Mouse (Mus musculus) heart, embryonic 12.5 days (tissue): ENCODE results near the gene Dgkd. TPM values are rescaled to one million over a fixed set of nuclear protein-coding genes. Genes with fewer than 3 reads are reported as not detected.
"Not testable (repeated sequence)": the region's sequence is repeated elsewhere in the genome, so short reads cannot be mapped to it uniquely, and the experiment has no call there.

Experiments used
- ATAC-seq: fragments of 200-750 bp; cut with Nextera tagmentation; 2 replicates; pipeline ENCODE4 v1.8.0; 2017; ENCODE audit warnings: moderate TSS enrichment, moderate library complexity; ENCODE audit not compliant: insufficient number of reproducible peaks, low FRiP score
- H3K27ac ChIP-seq: fragments of 300-500 bp; sonication (generic); 2 replicates; pipeline ENCODE4 v1.5.1; 2016; ENCODE audit warnings: mild to moderate bottlenecking, moderate library complexity; ENCODE audit not compliant: poor library complexity, severe bottlenecking
- H3K27me3 ChIP-seq: fragments of 300-500 bp; sonication (generic); replicated peaks from 2 replicates; pipeline ENCODE4 v1.6.1; 2016; ENCODE audit warnings: mild to moderate bottlenecking, moderate library complexity
- H3K36me3 ChIP-seq: fragments of 300-500 bp; sonication (generic); 2 replicates; pipeline ENCODE4 v1.6.1; 2016; ENCODE audit warnings: mild to moderate bottlenecking, moderate library complexity
- H3K4me1 ChIP-seq: fragments of 300-500 bp; sonication (generic); replicated peaks from 2 replicates; pipeline ENCODE4 v1.6.1; 2016; ENCODE audit warnings: mild to moderate bottlenecking
- H3K4me2 ChIP-seq: fragments of 300-500 bp; sonication (generic); 2 replicates; pipeline ENCODE4 v1.6.1; 2016; ENCODE audit warnings: mild to moderate bottlenecking, moderate library complexity
- H3K4me3 ChIP-seq: fragments of 300-500 bp; sonication (generic); 2 replicates; pipeline ENCODE4 v1.5.1; 2016; ENCODE audit warnings: mild to moderate bottlenecking
- H3K9ac ChIP-seq: fragments of 300-500 bp; sonication (generic); 2 replicates; pipeline ENCODE4 v1.6.1; 2016; ENCODE audit warnings: mild to moderate bottlenecking, moderate library complexity
- H3K9me3 ChIP-seq: fragments of 300-500 bp; sonication (generic); replicated peaks from 2 replicates; pipeline ENCODE4 v1.6.1; 2016; ENCODE audit warnings: mild to moderate bottlenecking, moderate library complexity
- WGBS: fragments of 180-500 bp; shearing (Covaris S2); methylation state at CpG from one replicate; pipeline ENCODE4 v1.1.7; 2016; 5-methylcytosine and 5-hydroxymethylcytosine counted together
- polyA plus RNA-seq: library from polyadenylated mRNA; unstranded; fragments of >200 nt; fragmentation: Nextera tagmentation; extraction: Ambion mirVana; gene quantifications from 2 replicates; pipeline ENCODE4 v1.2.1, GENCODE M21; 2016

Gene Dgkd
- polyA plus RNA-seq, 1 experiment from 2014 or later: 24.1 TPM

GRCm38 (mm10) chr1:87827476-87827875 lies 25.6 kb upstream of the Dgkd start:
- not testable (repeated sequence) for H3K9me3 ChIP-seq, H3K9ac ChIP-seq, H3K4me2 ChIP-seq, H3K36me3 ChIP-seq, H3K27ac ChIP-seq, H3K27me3 ChIP-seq, ATAC-seq, H3K4me3 ChIP-seq
- 79% methylated on average over 1 of the region's 1 CpGs for WGBS
- peaks cover 15% of the 10 kb centered on the region for H3K4me1 ChIP-seq

- no peak for ATAC-seq
- no peaks in the 10 kb centered on the region for H3K36me3 ChIP-seq
- peaks cover 15% of the 10 kb centered on the region for H3K4me1 ChIP-seq
- H3K4me2 ChIP-seq: no peak overlapping the region
- no peaks in the 10 kb centered on the region for H3K27me3 ChIP-seq
- H3K9ac ChIP-seq: no peak overlapping the region
- no peak overlapping the region for H3K4me3 ChIP-seq
- peaks cover 4% of the 10 kb centered on the region; the same call in 1 of the 2 replicates for H3K9me3 ChIP-seq
- WGBS: 51% methylated on average over 9 of the region's 9 CpGs
- H3K27ac ChIP-seq: no peak overlapping the region
Measured at GRCm38 (mm10) chr1:87828185-87828584, 24.9 kb upstream of the Dgkd start.

- no peak overlapping the region for H3K4me3 ChIP-seq
- ATAC-seq: no peak
- no peaks in the 10 kb centered on the region for H3K36me3 ChIP-seq
- H3K27ac ChIP-seq: no peak overlapping the region
- no peak overlapping the region for H3K9ac ChIP-seq
- no peaks in the 10 kb centered on the region for H3K27me3 ChIP-seq
- 41% methylated on average over 7 of the region's 7 CpGs for WGBS
- H3K4me2 ChIP-seq: no peak overlapping the region
- no peaks in the 10 kb centered on the region for H3K9me3 ChIP-seq
- peaks cover 15% of the 10 kb centered on the region for H3K4me1 ChIP-seq
Measured at GRCm38 (mm10) chr1:87828926-87829580, 24.0 kb upstream of the Dgkd start.

GRCm38 (mm10) chr1:87829621-87830211 lies 23.4 kb upstream of the Dgkd start:
- H3K27ac ChIP-seq: no peak overlapping the region
- no peaks in the 10 kb centered on the region for H3K36me3 ChIP-seq
- H3K27me3 ChIP-seq: no peaks in the 10 kb centered on the region
- no peak overlapping the region for H3K9ac ChIP-seq
- H3K4me3 ChIP-seq: no peak overlapping the region
- peak; percentile 45; the same call in 1 of the 2 replicates for ATAC-seq
- no peaks in the 10 kb centered on the region for H3K9me3 ChIP-seq
- H3K4me1 ChIP-seq: peaks cover 15% of the 10 kb centered on the region
- 53% methylated on average over 6 of the region's 6 CpGs for WGBS
- H3K4me2 ChIP-seq: no peak overlapping the region

GRCm38 (mm10) chr1:87836453-87836852 lies 16.6 kb upstream of the Dgkd start:
- Histone ChIP-seq H3K9ac (no peak overlapping the region), H3K36me3 (no peaks in the 10 kb centered on the region), H3K27me3 (no peaks in the 10 kb centered on the region), H3K4me1 (peaks cover 3% of the 10 kb centered on the region; the same call in 1 of the 2 replicates), H3K4me2 (no peak overlapping the region), H3K9me3 (no peaks in the 10 kb centered on the region), H3K4me3 (no peak overlapping the region), H3K27ac (no peak overlapping the region)
- 77% methylated on average over 1 of the region's 1 CpGs for WGBS
- ATAC-seq: no peak

GRCm38 (mm10) chr1:87837018-87837417 lies 16.1 kb upstream of the Dgkd start:
- Histone ChIP-seq H3K27me3 (no peaks in the 10 kb centered on the region), H3K27ac (no peak overlapping the region)
- ATAC-seq: no peak

GRCm38 (mm10) chr1:87840411-87841208 lies 12.5 kb upstream of the Dgkd start:
- no peak overlapping the region for H3K4me2 ChIP-seq
- H3K9ac ChIP-seq: no peak overlapping the region
- no peaks in the 10 kb centered on the region for H3K9me3 ChIP-seq
- no peak for ATAC-seq
- no peak overlapping the region for H3K4me3 ChIP-seq
- WGBS: 68% methylated on average over 11 of the region's 11 CpGs
- H3K4me1 ChIP-seq: peaks cover 3% of the 10 kb centered on the region; the same call in 1 of the 2 replicates
- no peaks in the 10 kb centered on the region for H3K27me3 ChIP-seq
- H3K36me3 ChIP-seq: no peaks in the 10 kb centered on the region
- H3K27ac ChIP-seq: no peak overlapping the region

More at GRCm38 (mm10) chr1:87837018-87837417, 16.1 kb upstream of the Dgkd start:
- 48% methylated on average over 5 of the region's 5 CpGs for WGBS
- no peak overlapping the region for H3K4me2 ChIP-seq
- H3K4me3 ChIP-seq: no peak overlapping the region
- H3K36me3 ChIP-seq: no peaks in the 10 kb centered on the region
- H3K4me1 ChIP-seq: peaks cover 3% of the 10 kb centered on the region; the same call in 1 of the 2 replicates
- no peak overlapping the region for H3K9ac ChIP-seq
- no peaks in the 10 kb centered on the region for H3K9me3 ChIP-seq

- 25% methylated on average over 2 of the region's 2 CpGs for WGBS
- no peaks in the 10 kb centered on the region for H3K36me3 ChIP-seq
- H3K4me3 ChIP-seq: no peak overlapping the region
- H3K27me3 ChIP-seq: no peaks in the 10 kb centered on the region
- no peak overlapping the region for H3K9ac ChIP-seq
- H3K4me2 ChIP-seq: no peak overlapping the region
- ATAC-seq: no peak
- no peaks in the 10 kb centered on the region for H3K9me3 ChIP-seq
- H3K27ac ChIP-seq: no peak overlapping the region
- H3K4me1 ChIP-seq: peaks cover 20% of the 10 kb centered on the region
Measured at GRCm38 (mm10) chr1:87846801-87847474, 6.1 kb upstream of the Dgkd start.

GRCm38 (mm10) chr1:87847475-87848168 lies 5.5 kb upstream of the Dgkd start:
- Histone ChIP-seq H3K4me3 (no peak overlapping the region), H3K9me3 (no peaks in the 10 kb centered on the region), H3K36me3 (no peaks in the 10 kb centered on the region), H3K27me3 (no peaks in the 10 kb centered on the region), H3K27ac (no peak overlapping the region), H3K4me1 (peaks cover 24% of the 10 kb centered on the region), H3K9ac (no peak overlapping the region), H3K4me2 (no peak overlapping the region)
- ATAC-seq: no peak
- WGBS: 23% methylated on average over 4 of the region's 4 CpGs

- no peaks in the 10 kb centered on the region for H3K27me3 ChIP-seq
- H3K4me1 ChIP-seq: peaks cover 27% of the 10 kb centered on the region
- no peak overlapping the region for H3K4me2 ChIP-seq
- no peak for ATAC-seq
- 54% methylated on average over 11 of the region's 11 CpGs for WGBS
- no peak overlapping the region for H3K4me3 ChIP-seq
- H3K9ac ChIP-seq: no peak overlapping the region
- H3K27ac ChIP-seq: no peak overlapping the region
- H3K36me3 ChIP-seq: no peaks in the 10 kb centered on the region
- no peaks in the 10 kb centered on the region for H3K9me3 ChIP-seq
Measured at GRCm38 (mm10) chr1:87848237-87848996, 4.7 kb upstream of the Dgkd start.
